Mouse (Mus musculus): ENCODE results near the gene Atp6v0c.

Gene Atp6v0c

GRCm38 (mm10) chr17:24169317-24170065 lies at the start of gene Atp6v0c:
Atp6v0c (minus strand) TSS chr17:24169702.
- peak; percentile 96 for DNase-seq (ENCODE audit: low spot score)

- no peak for DNase-seq (ENCODE audit: low spot score)
Observed at GRCm38 (mm10) chr17:24216836-24217235, 47.3 kb upstream of the Atp6v0c start.

- DNase-seq (ENCODE audit: low spot score), result no peak
Observed at GRCm38 (mm10) chr17:24213186-24213585, 43.7 kb upstream of the Atp6v0c start.

- DNase-seq (ENCODE audit: low spot score), result no peak
Observed at GRCm38 (mm10) chr17:24212441-24213018, 43.0 kb upstream of the Atp6v0c start.

GRCm38 (mm10) chr17:24211631-24212440 lies 42.3 kb upstream of the Atp6v0c start:
- peak; percentile 77 for DNase-seq (ENCODE audit: low spot score)

- DNase-seq (ENCODE audit: low spot score), result no peak
Observed at GRCm38 (mm10) chr17:24210591-24210990, 41.1 kb upstream of the Atp6v0c start.

GRCm38 (mm10) chr17:24209916-24210240 lies 40.4 kb upstream of the Atp6v0c start:
- DNase-seq (ENCODE audit: low spot score), result no peak

GRCm38 (mm10) chr17:24209043-24209915 lies 39.8 kb upstream of the Atp6v0c start, which contains the start of gene Ntn3:
Ntn3 (minus strand) TSS chr17:24209531.
- peak; percentile 68 for DNase-seq (ENCODE audit: low spot score)

GRCm38 (mm10) chr17:24208641-24209042 lies 39.1 kb upstream of the Atp6v0c start:
- DNase-seq (ENCODE audit: low spot score), result peak; percentile 51

GRCm38 (mm10) chr17:24207768-24208640 lies 38.5 kb upstream of the Atp6v0c start:
- DNase-seq (ENCODE audit: low spot score), result no peak

- DNase-seq (ENCODE audit: low spot score), result peak; percentile 73
Observed at GRCm38 (mm10) chr17:24206451-24207351, 37.2 kb upstream of the Atp6v0c start.

GRCm38 (mm10) chr17:24205908-24206361 lies 36.4 kb upstream of the Atp6v0c start:
- no peak for DNase-seq (ENCODE audit: low spot score)

- DNase-seq (ENCODE audit: low spot score), result peak; percentile 95
Observed at GRCm38 (mm10) chr17:24205284-24205888, 35.9 kb upstream of the Atp6v0c start, which contains the start of gene Tbc1d24. Tbc1d24 (minus strand) TSS chr17:24205562.

- DNase-seq (ENCODE audit: low spot score), result no peak
Observed at GRCm38 (mm10) chr17:24204846-24205245, 35.3 kb upstream of the Atp6v0c start.

GRCm38 (mm10) chr17:24203611-24204534 lies 34.4 kb upstream of the Atp6v0c start:
- no peak for DNase-seq (ENCODE audit: low spot score)

- DNase-seq (ENCODE audit: low spot score), result no peak
Observed at GRCm38 (mm10) chr17:24203068-24203467, 33.6 kb upstream of the Atp6v0c start.

- DNase-seq (ENCODE audit: low spot score), result no peak
Observed at GRCm38 (mm10) chr17:24201092-24201491, 31.6 kb upstream of the Atp6v0c start.

- no peak for DNase-seq (ENCODE audit: low spot score)
Observed at GRCm38 (mm10) chr17:24199741-24200140, 30.2 kb upstream of the Atp6v0c start.
